Mouse (Mus musculus) forebrain, embryonic 16.5 days (tissue): ENCODE results near the gene Tsc1. TPM values are rescaled to one million over a fixed set of nuclear protein-coding genes. Genes with fewer than 3 reads are reported as not detected.

Source experiments
- ATAC-seq: fragments of 200-750 bp; cut with Nextera tagmentation; 2 replicates; pipeline ENCODE4 v1.8.0; 2017; ENCODE audit warnings: mild to moderate bottlenecking, moderate library complexity
- H3K27ac ChIP-seq: fragments of 300-500 bp; sonication (generic); 2 replicates; pipeline ENCODE4 v1.5.1; 2014; ENCODE audit warnings: low read length, control low read depth
- H3K27me3 ChIP-seq: fragments of 300-500 bp; sonication (generic); replicated peaks from 2 replicates; pipeline ENCODE4 v1.6.1; 2014; ENCODE audit warnings: low read length; ENCODE audit not compliant: control insufficient read depth, insufficient read depth
- H3K36me3 ChIP-seq: fragments of 300-500 bp; sonication (generic); 2 replicates; pipeline ENCODE4 v1.6.1; 2014; ENCODE audit not compliant: control insufficient read depth, insufficient read depth
- H3K4me1 ChIP-seq: fragments of 300-500 bp; sonication (generic); replicated peaks from 2 replicates; pipeline ENCODE4 v1.6.1; 2014; ENCODE audit warnings: low read length; ENCODE audit not compliant: control insufficient read depth, insufficient read depth
- H3K4me2 ChIP-seq: fragments of 300-500 bp; sonication (generic); 2 replicates; pipeline ENCODE4 v1.6.1; 2014; ENCODE audit warnings: mild to moderate bottlenecking, low read length, control low read depth
- H3K4me3 ChIP-seq: fragments of 300-500 bp; sonication (generic); replicated peaks from 2 replicates; pipeline ENCODE4 v1.5.1; 2014; ENCODE audit warnings: mild to moderate bottlenecking, low read length, control low read depth
- H3K9ac ChIP-seq: fragments of 300-500 bp; sonication (generic); replicated peaks from 2 replicates; pipeline ENCODE4 v1.6.1; 2014; ENCODE audit warnings: low read depth, low read length, control low read depth
- H3K9me3 ChIP-seq: fragments of 300-500 bp; sonication (generic); 2 replicates; pipeline ENCODE4 v1.6.1; 2016; ENCODE audit warnings: low read length; ENCODE audit not compliant: control insufficient read depth
- WGBS: fragments of 180-500 bp; shearing (Covaris S2); extraction: QIAGEN DNeasy Blood & Tissue Kit; methylation state at CpG from one replicate; pipeline ENCODE4 v1.1.7; 2014; 5-methylcytosine and 5-hydroxymethylcytosine counted together
- polyA plus RNA-seq: library from polyadenylated mRNA; unstranded; fragments of >200 nt; fragmentation: Nextera tagmentation; extraction: Ambion mirVana; gene quantifications from 2 replicates; pipeline ENCODE4 v1.2.1, GENCODE M21; 2015

The Tsc1 gene
- polyA plus RNA-seq, 1 experiment from 2014 or later, result 42.7 TPM

- H3K4me3 ChIP-seq, result no peak within 1 kb of the TSS
- 9% methylated on average over 16 of the region's 16 CpGs for WGBS
- no peak for ATAC-seq
- H3K9ac ChIP-seq, result no peak within 1 kb of the TSS
- H3K36me3 ChIP-seq, result no peaks in the 10 kb centered on the region
- no peak within 1 kb of the TSS for H3K27ac ChIP-seq
- H3K27me3 ChIP-seq, result peaks cover 16% of the 10 kb centered on the region
- no peaks in the 10 kb centered on the region for H3K9me3 ChIP-seq
- no peaks in the 10 kb centered on the region for H3K4me1 ChIP-seq
- no peak within 1 kb of the TSS for H3K4me2 ChIP-seq
Observed at GRCm38 (mm10) chr2:28621664-28622171, 19.3 kb upstream of the Tsc1 start, which contains the start of gene Gfi1b. Gene Gfi1b (minus strand): TSS chr2:28621982.

- no peaks in the 10 kb centered on the region for H3K9me3 ChIP-seq
- 24% methylated on average over 10 of the region's 10 CpGs for WGBS
- no peaks in the 10 kb centered on the region for H3K36me3 ChIP-seq
- peaks cover 16% of the 10 kb centered on the region for H3K27me3 ChIP-seq
- no peak overlapping the region for H3K4me2 ChIP-seq
- ATAC-seq, result no peak
- no peak overlapping the region for H3K4me3 ChIP-seq
- no peak overlapping the region for H3K27ac ChIP-seq
- no peak overlapping the region for H3K9ac ChIP-seq
- H3K4me1 ChIP-seq, result no peaks in the 10 kb centered on the region
Observed at GRCm38 (mm10) chr2:28622521-28623124, 18.4 kb upstream of the Tsc1 start.

GRCm38 (mm10) chr2:28624870-28625269 is 16.2 kb upstream of the Tsc1 start:
- H3K4me3 ChIP-seq, result no peak overlapping the region
- H3K27ac ChIP-seq, result no peak overlapping the region
- H3K4me1 ChIP-seq, result no peaks in the 10 kb centered on the region
- 88% methylated on average over 3 of the region's 3 CpGs for WGBS
- peaks cover 16% of the 10 kb centered on the region for H3K27me3 ChIP-seq
- ATAC-seq, result no peak
- H3K9me3 ChIP-seq, result no peaks in the 10 kb centered on the region
- H3K36me3 ChIP-seq, result no peaks in the 10 kb centered on the region
- no peak overlapping the region for H3K9ac ChIP-seq
- H3K4me2 ChIP-seq, result no peak overlapping the region

GRCm38 (mm10) chr2:28626038-28626437 is 15.0 kb upstream of the Tsc1 start:
- ATAC-seq, result no peak
- H3K9ac ChIP-seq, result no peak overlapping the region
- no peak overlapping the region for H3K4me2 ChIP-seq
- peaks cover 12% of the 10 kb centered on the region for H3K27me3 ChIP-seq
- H3K9me3 ChIP-seq, result no peaks in the 10 kb centered on the region
- no peaks in the 10 kb centered on the region for H3K4me1 ChIP-seq
- 78% methylated on average over 3 of the region's 3 CpGs for WGBS
- H3K27ac ChIP-seq, result no peak overlapping the region
- no peak overlapping the region for H3K4me3 ChIP-seq
- H3K36me3 ChIP-seq, result no peaks in the 10 kb centered on the region

- no peak overlapping the region for H3K4me3 ChIP-seq
- H3K27ac ChIP-seq, result no peak overlapping the region
- 0 out of 2 replicates have a peak, but pooled peaks cover 2% of the 10 kb centered on the region for H3K27me3 ChIP-seq
- no peaks in the 10 kb centered on the region for H3K4me1 ChIP-seq
- 58% methylated on average over 2 of the region's 2 CpGs for WGBS
- ATAC-seq, result no peak
- H3K36me3 ChIP-seq, result no peaks in the 10 kb centered on the region
- H3K9me3 ChIP-seq, result no peaks in the 10 kb centered on the region
- H3K4me2 ChIP-seq, result no peak overlapping the region
- H3K9ac ChIP-seq, result no peak overlapping the region
Observed at GRCm38 (mm10) chr2:28628053-28628452, 13.0 kb upstream of the Tsc1 start.

DNA sequence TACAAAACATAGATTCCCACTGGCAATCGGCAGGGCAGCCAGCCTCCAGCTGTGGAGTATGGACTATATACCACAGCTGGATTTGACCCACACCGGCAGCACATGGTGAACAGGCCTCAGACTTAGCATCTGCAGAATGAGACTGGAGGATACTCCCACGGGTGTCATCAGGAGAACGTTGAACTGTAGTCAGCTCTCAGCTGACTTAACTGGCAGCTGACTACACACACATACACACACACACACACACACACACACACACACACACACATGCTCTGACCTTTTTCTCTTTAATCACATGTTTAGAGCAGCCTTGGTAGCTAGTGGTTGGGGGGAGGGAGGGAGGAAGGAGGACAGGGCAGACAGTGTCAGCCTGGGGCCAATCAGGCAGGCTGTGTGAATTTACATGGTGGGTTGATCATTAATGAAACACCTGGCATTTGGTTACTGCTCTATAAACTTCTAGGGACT is 11.1 kb upstream of the Tsc1 start:
- H3K4me1 ChIP-seq, result no peaks in the 10 kb centered on the region
- no peaks in the 10 kb centered on the region for H3K36me3 ChIP-seq
- H3K9ac ChIP-seq, result no peak overlapping the region
- H3K27me3 ChIP-seq, result no peaks in the 10 kb centered on the region
- H3K27ac ChIP-seq, result no peak overlapping the region
- 73% methylated on average over 4 of the region's 4 CpGs for WGBS
- no peak overlapping the region for H3K4me2 ChIP-seq
- H3K9me3 ChIP-seq, result no peaks in the 10 kb centered on the region
- H3K4me3 ChIP-seq, result no peak overlapping the region
- ATAC-seq, result no peak

GRCm38 (mm10) chr2:28632626-28633025 is 8.4 kb upstream of the Tsc1 start:
- Histone ChIP-seq H3K9me3 (no peaks in the 10 kb centered on the region), H3K27ac (no peak overlapping the region), H3K4me2 (no peak overlapping the region), H3K9ac (no peak overlapping the region), H3K4me1 (no peaks in the 10 kb centered on the region), H3K27me3 (no peaks in the 10 kb centered on the region), H3K36me3 (no peaks in the 10 kb centered on the region), H3K4me3 (no peak overlapping the region)
- WGBS, result 55% methylated on average over 1 of the region's 1 CpGs
- no peak for ATAC-seq

- ATAC-seq, result no peak
- no peak overlapping the region for H3K4me3 ChIP-seq
- no peaks in the 10 kb centered on the region for H3K27me3 ChIP-seq
- no peaks in the 10 kb centered on the region for H3K36me3 ChIP-seq
- WGBS, result 54% methylated on average over 4 of the region's 4 CpGs
- no peak overlapping the region for H3K9ac ChIP-seq
- no peaks in the 10 kb centered on the region for H3K4me1 ChIP-seq
- no peak overlapping the region for H3K4me2 ChIP-seq
- no peak overlapping the region for H3K27ac ChIP-seq
- no peaks in the 10 kb centered on the region for H3K9me3 ChIP-seq
Observed at GRCm38 (mm10) chr2:28633136-28633535, 7.9 kb upstream of the Tsc1 start.

GRCm38 (mm10) chr2:28635199-28635598 is 5.8 kb upstream of the Tsc1 start:
- H3K9ac ChIP-seq, result no peak overlapping the region
- H3K36me3 ChIP-seq, result no peaks in the 10 kb centered on the region
- no peaks in the 10 kb centered on the region for H3K4me1 ChIP-seq
- no peaks in the 10 kb centered on the region for H3K9me3 ChIP-seq
- no peak for ATAC-seq
- no peak overlapping the region for H3K27ac ChIP-seq
- H3K4me2 ChIP-seq, result no peak overlapping the region
- no peaks in the 10 kb centered on the region for H3K27me3 ChIP-seq
- H3K4me3 ChIP-seq, result no peak overlapping the region
- WGBS, result 97% methylated on average over 1 of the region's 1 CpGs
